Mouse (Mus musculus) cerebellum, postnatal 10 days (tissue): ENCODE data around the gene Abcc9.

Experiments
- DNase-seq, 2 experiments: peaks; one replicate each; pipeline ENCODE4 v3.0.0; 2021; ENCODE audit warnings: mixed read lengths in 2 of 2

Gene Abcc9

DNA sequence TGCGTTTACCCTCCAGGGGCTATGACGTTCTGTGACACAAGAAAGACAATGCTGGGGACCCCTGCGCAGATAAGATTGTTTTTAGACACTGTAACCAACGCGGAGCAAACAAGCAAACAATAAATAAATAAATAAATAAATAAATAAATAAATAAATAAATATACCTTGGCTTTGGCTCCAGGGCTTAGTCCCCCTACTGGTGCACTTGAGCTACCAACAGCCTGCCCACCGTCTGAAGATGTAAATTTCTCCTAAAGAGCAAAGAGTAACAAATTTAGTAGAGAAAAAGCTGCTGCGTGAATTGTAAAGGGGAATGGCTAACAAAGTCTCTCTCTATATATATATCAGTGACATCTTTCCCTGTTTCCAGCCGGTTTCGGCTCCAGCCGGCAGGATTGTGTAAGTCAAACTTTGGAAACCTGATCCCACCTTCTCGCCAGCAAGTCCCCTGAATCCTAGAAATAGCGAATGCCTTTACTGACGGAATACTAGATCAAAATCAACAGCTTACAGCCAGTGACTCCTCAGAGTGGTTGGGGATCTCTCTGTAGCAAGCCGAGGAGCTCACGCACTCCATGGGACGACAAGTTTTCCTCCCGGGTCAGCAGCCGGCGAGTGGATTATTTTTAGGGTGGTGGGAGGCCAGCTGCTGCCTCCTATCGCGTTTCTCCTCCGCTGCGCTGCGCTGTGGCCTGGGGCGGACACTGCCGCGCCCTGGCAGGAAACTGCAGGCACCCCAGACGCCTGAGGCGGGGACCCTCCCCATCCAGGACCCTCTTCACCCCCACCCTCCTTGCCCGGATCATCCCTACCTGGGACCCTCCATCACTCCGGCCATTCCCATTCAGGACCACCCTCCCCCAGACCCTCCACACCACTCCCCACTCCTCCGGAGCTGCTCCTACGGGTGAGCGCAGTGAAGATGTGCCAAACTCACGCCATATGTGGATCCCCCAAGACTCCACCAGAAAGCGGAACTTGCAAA is at the start of gene Abcc9:
Abcc9 (minus strand) TSS at position 664 of the 986 bp plus-strand sequence.
- peak; percentile 16 to 27 for DNase-seq

GRCm38 (mm10) chr6:142751365-142751764 is 49.2 kb upstream of the Abcc9 start:
- peak; percentile 21 to 25 for DNase-seq

DNA sequence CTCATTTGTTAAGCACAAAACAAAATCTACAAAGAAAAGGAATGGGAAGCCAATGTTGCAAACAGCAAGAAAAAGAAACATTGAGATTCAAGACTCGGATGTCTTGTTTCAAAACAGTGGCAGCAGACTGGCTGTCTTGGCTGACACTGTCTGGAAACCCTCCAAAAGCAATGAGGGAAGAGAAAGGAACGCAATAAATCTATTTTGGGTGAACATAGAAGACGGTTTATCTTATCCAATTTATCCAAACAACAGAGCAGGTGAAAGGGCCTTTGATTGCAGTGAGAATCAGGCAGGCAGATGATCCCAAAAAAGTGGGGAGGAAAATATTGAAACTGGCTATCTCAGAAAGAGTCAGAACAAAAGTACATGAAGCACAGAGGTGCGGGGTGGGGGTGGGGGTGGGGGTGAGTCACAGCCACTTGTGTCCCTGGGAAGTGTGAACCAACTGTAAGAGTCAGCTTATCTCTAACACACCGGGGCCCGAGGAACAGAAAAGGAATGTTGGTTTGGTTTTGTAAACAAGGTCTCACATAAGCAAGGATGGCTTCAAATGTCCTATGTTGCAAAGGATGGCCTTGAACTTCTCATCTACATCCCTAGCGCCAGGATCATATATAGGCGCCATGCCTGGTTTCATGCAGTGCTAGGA is 46.1 kb upstream of the Abcc9 start:
- peak in 1 of 2 experiments; percentile 32 for DNase-seq

- DNase-seq, result no peak
Observed at GRCm38 (mm10) chr6:142747165-142747564, 45.0 kb upstream of the Abcc9 start.

DNA sequence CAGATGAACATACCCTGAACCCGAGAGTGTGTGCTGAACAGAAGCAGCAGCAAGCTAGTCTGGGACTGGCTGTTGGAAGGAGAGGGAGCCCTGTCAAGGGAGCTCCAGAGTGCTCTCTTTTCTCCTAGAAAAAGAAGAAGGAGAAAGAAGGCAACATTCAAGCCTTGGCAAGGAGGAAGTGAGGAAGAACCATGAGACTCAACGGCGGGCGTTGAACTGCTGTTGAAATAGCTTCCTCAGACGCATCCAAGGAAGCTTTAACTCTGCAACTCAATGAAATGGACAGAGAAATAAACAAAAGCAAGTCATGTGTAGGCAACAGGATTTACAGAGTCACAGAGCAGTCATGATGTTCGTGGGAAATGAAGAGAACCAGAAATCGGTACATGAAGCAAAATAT is 44.6 kb upstream of the Abcc9 start:
- no peak for DNase-seq

- no peak for DNase-seq
Observed at GRCm38 (mm10) chr6:142745484-142745883, 43.4 kb upstream of the Abcc9 start.

- DNase-seq, result no peak
Observed at GRCm38 (mm10) chr6:142743193-142743592, 41.1 kb upstream of the Abcc9 start.

- DNase-seq, result no peak
Observed at GRCm38 (mm10) chr6:142741763-142742162, 39.6 kb upstream of the Abcc9 start.

- no peak for DNase-seq
Observed at GRCm38 (mm10) chr6:142738637-142739036, 36.5 kb upstream of the Abcc9 start.

DNA sequence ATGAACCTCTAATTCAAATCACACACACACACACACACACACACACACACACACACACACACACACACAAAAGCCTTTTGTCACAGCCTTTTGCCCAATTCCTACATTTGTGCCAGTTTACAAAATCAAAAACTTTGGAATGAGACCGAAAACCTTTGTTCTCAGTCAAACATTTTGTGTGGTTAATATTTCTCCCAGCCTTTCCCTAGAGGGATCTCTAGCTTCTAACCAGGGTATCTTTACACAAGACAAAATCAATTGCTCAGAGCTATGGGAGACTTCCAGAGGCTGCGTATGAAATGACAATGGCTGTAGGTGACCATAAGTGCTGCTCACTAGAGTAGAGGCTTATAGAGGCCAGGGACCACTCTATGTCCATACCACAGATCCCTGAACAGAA is 36.1 kb upstream of the Abcc9 start:
- DNase-seq, result no peak

DNA sequence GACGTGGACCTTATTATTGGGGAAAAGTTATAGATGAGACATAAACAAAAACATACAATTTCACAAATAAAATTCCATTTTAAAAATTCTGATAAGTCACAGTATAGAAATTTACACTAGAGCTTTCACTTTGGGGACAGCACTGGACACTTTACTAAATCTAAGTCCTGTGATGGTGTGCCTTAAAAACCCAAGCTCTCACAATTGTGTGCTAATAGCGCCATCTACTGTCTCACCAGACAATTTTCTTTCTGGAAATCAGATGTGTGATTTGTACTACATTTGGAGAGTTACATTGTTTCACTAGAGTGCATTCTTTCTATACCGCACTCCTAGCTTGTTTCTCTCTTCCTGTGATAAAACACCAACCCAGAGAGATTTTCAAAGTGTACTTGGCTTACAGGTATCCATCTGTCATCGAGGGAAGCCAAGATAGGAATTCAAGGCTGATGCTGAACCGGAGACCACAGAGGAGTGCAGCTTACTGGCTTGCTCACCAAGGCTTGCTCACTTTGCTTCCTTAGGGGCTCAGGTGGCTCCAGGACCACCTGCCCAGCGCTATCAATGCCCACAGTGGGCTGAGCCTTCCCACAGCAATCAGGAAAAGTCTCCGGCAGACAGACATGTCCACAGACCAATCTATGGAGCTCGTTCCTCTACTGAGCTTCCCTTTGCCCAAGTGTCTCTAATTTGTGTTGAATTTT is 33.3 kb upstream of the Abcc9 start:
- peak; percentile 61 to 83 for DNase-seq

DNA sequence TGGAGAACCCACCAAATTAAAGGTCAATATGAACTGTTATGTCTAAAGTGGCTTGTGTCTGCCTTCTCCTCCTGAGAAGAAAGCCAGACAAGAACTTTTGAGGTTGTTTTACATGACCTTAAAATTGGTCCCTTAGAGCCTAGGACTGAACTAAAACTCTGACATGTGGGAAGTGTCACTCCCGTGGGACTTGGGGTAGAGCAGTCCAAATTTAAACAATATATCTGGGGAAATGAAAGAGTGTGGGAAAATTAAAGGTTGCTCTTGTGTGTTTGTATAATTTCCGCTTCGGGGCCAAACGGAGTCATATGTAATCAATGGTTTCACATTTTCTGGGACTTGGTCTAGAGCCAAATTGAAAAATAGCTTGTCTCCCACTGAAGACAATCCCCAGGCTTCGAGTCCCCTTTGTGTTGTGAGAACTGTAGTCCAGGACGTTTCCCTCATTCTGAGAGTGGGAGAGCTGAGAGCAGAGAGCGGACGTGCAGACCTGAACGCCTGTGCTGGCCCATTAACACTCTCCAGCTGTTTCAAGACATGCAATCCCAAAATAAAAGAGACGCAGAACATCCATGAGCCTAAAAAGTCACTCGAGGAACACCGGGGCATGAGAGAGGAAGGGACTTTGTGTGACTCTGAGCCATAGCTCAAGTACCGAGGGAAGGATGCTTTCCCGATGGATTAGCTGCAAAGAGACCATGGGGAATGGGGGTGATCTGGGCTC is 30.6 kb upstream of the Abcc9 start:
- no peak for DNase-seq

GRCm38 (mm10) chr6:142726032-142726431 is 23.9 kb upstream of the Abcc9 start:
- no peak for DNase-seq

- DNase-seq, result peak; percentile 48 to 55
Observed at GRCm38 (mm10) chr6:142721731-142722130, 19.6 kb upstream of the Abcc9 start.

GRCm38 (mm10) chr6:142720641-142721040 is 18.5 kb upstream of the Abcc9 start:
- DNase-seq, result no peak

DNA sequence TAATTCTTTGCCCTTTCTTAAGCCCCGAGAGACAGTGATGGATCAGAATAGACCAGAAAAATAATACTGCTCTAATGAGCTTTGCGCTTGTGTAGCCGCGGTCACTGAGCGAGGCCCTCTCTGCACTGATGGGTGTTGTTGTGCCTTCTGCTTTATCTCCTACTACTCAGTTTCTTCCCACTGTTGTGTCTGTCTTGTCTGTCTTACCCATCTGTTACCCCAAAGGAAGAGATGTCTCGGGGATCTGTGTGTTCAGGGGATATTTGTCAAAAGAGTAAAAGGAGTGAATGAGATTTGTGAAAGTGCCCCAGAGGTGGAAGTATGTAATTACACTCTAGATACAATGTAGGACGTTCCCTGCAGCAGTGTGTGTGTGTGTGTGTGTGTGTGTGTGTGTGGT is 16.1 kb upstream of the Abcc9 start:
- no peak for DNase-seq

- no peak for DNase-seq
Observed at GRCm38 (mm10) chr6:142717186-142717585, 15.1 kb upstream of the Abcc9 start.

GRCm38 (mm10) chr6:142715026-142715425 is 12.9 kb upstream of the Abcc9 start:
- no peak for DNase-seq

DNA sequence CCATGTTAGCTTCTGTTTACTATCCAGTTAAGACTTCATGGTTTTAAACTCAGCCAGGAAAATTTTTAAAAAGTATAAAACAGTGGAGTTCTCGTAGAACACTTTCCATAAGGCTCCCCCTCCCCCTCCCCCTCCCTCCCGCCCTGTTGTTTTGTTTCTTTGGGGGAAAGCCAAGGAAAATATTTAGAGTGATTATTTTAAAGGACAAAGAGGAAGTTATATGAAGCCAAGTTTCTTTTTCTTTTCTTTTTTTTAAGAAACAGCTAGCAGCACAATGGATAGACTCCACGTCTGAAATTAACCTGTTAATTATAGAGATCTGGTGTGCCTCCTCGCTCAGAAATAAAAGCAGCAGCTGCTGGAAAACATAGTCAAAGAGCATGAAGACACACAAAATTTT is 9.0 kb upstream of the Abcc9 start:
- no peak for DNase-seq

GRCm38 (mm10) chr6:142710690-142711089 is 8.6 kb upstream of the Abcc9 start:
- no peak for DNase-seq

- DNase-seq, result no peak
Observed at GRCm38 (mm10) chr6:142708369-142708768, 6.3 kb upstream of the Abcc9 start.

GRCm38 (mm10) chr6:142706688-142707087 is 4.6 kb upstream of the Abcc9 start:
- DNase-seq, result no peak
